Mouse (Mus musculus): ENCODE measurements at regions not wholly inside any gene's neighbourhood (a gene's known extent, or its start where the extent isn't known, plus 50 kb on each side); places are given as distances from the start of the nearest gene placed in this dataset.

DNA sequence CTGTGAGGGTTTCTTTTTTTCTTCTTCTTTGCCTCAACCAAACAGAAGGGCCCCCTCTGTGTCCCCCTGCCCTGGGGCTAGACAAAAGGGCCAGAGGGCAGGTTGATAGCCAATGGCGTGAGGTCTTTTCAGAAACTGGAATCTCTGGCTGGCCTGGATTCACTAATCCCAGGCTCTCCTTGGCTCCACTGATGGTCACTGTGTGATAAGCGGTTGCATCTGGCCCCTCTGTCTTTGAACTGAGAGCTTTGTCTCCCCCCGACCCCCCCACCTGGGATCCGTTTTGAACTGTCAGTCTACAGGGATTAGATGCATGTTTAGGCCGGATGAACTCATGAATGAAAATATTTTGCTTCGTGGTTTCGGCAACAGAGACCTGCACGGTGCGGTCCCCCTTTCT lies 112.6 kb upstream of the Pitx1 start:
- no peaks in the 10 kb centered on the region for H3K9me3 ChIP-seq (replicated peaks; ENCODE audit: insufficient read depth, low read length)
- TF ChIP-seq MXI1 (IDR thresholded peaks at IDR 0.05; ENCODE audit: low read depth, low read length) (no peak), RAD21 (IDR thresholded peaks at IDR 0.05; ENCODE audit: low read depth, low read length) (no peak), NELFE (IDR thresholded peaks at IDR 0.05; ENCODE audit: low read depth, low read length) (no peak), MYC (IDR thresholded peaks at IDR 0.05; ENCODE audit: low read depth, low read length) (no peak), CTCF (IDR thresholded peaks at IDR 0.05 in 2 of 3, conservative IDR thresholded peaks at IDR 0.05 in 1 of 3; ENCODE audit: control insufficient read depth in 1 of 3, insufficient read depth in 1 of 3, low read depth in 2 of 3, low read length in 3 of 3, poor library complexity in 1 of 3, severe bottlenecking in 1 of 3) (no peak), MYB (IDR thresholded peaks at IDR 0.05; ENCODE audit: low read depth, low read length) (no peak), MEF2A (IDR thresholded peaks at IDR 0.05; ENCODE audit: extremely low read depth, insufficient replicate concordance, low read depth, low read length, poor library complexity, severe bottlenecking) (no peak), SMC3 (IDR thresholded peaks at IDR 0.05; ENCODE audit: low read depth, low read length) (no peak), UBTF (IDR thresholded peaks at IDR 0.05; ENCODE audit: borderline replicate concordance, insufficient read depth, low read depth, low read length) (no peak), ZMIZ1 (IDR thresholded peaks at IDR 0.05; ENCODE audit: low read depth, low read length) (no peak), ZNF384 (IDR thresholded peaks at IDR 0.05; ENCODE audit: low read depth, low read length) (no peak)
- H3K36me3 ChIP-seq (ENCODE audit: control insufficient read depth in 1 of 2, insufficient read depth in 2 of 2, low read length in 2 of 2): no peaks in the 10 kb centered on the region
- H3K9ac ChIP-seq (ENCODE audit: control insufficient read depth, low read depth, low read length, poor library complexity, severe bottlenecking): no peak overlapping the region
- no peaks in the 10 kb centered on the region for H3K4me1 ChIP-seq (ENCODE audit: control insufficient read depth in 1 of 2, insufficient read depth in 2 of 2, low read length in 2 of 2)
- no peak for DNase-seq (ENCODE audit: low read depth, low spot score)
- no peaks in the 10 kb centered on the region for H3K27me3 ChIP-seq (ENCODE audit: control insufficient read depth in 1 of 2, insufficient read depth in 2 of 2, low read length in 2 of 2)
- H3K27ac ChIP-seq (ENCODE audit: control insufficient read depth, low read depth, low read length): no peak overlapping the region
- H3K79me2 ChIP-seq (ENCODE audit: control insufficient read depth, insufficient read depth, low read length, poor library complexity): no peaks in the 10 kb centered on the region
- no peak overlapping the region for H3K4me3 ChIP-seq (ENCODE audit: control insufficient read depth in 1 of 2, insufficient read depth in 1 of 2, low read depth in 2 of 2, low read length in 2 of 2)

DNA sequence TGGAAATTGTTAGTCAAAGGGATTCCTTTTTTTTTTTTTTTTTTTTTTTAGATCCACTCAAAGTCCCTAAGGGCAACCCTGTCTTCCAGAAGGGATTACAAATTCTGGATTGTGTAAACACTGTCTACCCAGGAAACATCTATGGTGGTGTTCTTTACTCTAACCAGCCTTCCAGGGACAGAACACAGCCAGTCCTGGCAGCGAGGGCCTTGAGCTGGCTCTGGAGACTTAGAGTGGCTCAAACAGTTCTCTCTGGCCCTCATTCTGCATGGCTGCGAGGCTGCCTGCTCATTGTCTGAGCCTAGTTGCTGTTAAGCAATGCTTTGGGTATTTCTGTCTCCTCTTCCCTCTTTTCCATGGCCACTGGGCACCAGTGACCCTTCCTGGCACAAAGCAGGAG lies 112.2 kb upstream of the Pitx1 start:
- Histone ChIP-seq H3K27ac (ENCODE audit: control insufficient read depth, low read depth, low read length) (no peak overlapping the region), H3K36me3 (ENCODE audit: control insufficient read depth in 1 of 2, insufficient read depth in 2 of 2, low read length in 2 of 2) (no peaks in the 10 kb centered on the region), H3K4me3 (ENCODE audit: control insufficient read depth in 1 of 2, insufficient read depth in 1 of 2, low read depth in 2 of 2, low read length in 2 of 2) (no peak overlapping the region), H3K79me2 (ENCODE audit: control insufficient read depth, insufficient read depth, low read length, poor library complexity) (no peaks in the 10 kb centered on the region), H3K27me3 (ENCODE audit: control insufficient read depth in 1 of 2, insufficient read depth in 2 of 2, low read length in 2 of 2) (no peaks in the 10 kb centered on the region), H3K4me1 (ENCODE audit: control insufficient read depth in 1 of 2, insufficient read depth in 2 of 2, low read length in 2 of 2) (no peaks in the 10 kb centered on the region), H3K9me3 (replicated peaks; ENCODE audit: insufficient read depth, low read length) (no peaks in the 10 kb centered on the region), H3K9ac (ENCODE audit: control insufficient read depth, low read depth, low read length, poor library complexity, severe bottlenecking) (no peak overlapping the region)
- no peak for TF ChIP-seq MYC (IDR thresholded peaks at IDR 0.05; ENCODE audit: low read depth, low read length)
- no peak for TF ChIP-seq RCOR1 (IDR thresholded peaks at IDR 0.05; ENCODE audit: low read depth, low read length)
- DNase-seq (ENCODE audit: low read depth, low spot score): no peak

- no peaks in the 10 kb centered on the region for H3K4me1 ChIP-seq (ENCODE audit: control insufficient read depth in 1 of 2, insufficient read depth in 2 of 2, low read length in 2 of 2)
- no peak overlapping the region for H3K4me3 ChIP-seq (ENCODE audit: control insufficient read depth in 1 of 2, insufficient read depth in 1 of 2, low read depth in 2 of 2, low read length in 2 of 2)
- no peaks in the 10 kb centered on the region for H3K36me3 ChIP-seq (ENCODE audit: control insufficient read depth in 1 of 2, insufficient read depth in 2 of 2, low read length in 2 of 2)
- no peaks in the 10 kb centered on the region for H3K27me3 ChIP-seq (ENCODE audit: control insufficient read depth in 1 of 2, insufficient read depth in 2 of 2, low read length in 2 of 2)
- TF ChIP-seq EP300 (IDR thresholded peaks at IDR 0.05; ENCODE audit: low read depth in 1 of 2, low read length in 2 of 2): no peak
- no peak for TF ChIP-seq CHD2 (IDR thresholded peaks at IDR 0.05; ENCODE audit: low read length)
- no peak for TF ChIP-seq JUND (IDR thresholded peaks at IDR 0.05; ENCODE audit: low read depth, low read length)
- no peak for TF ChIP-seq ZNF384 (IDR thresholded peaks at IDR 0.05; ENCODE audit: low read depth, low read length)
- no peak for TF ChIP-seq GABPA (IDR thresholded peaks at IDR 0.05; ENCODE audit: low read depth, low read length)
- no peak for TF ChIP-seq UBTF (IDR thresholded peaks at IDR 0.05; ENCODE audit: borderline replicate concordance, insufficient read depth, low read depth, low read length)
- TF ChIP-seq MEF2A (IDR thresholded peaks at IDR 0.05; ENCODE audit: extremely low read depth, insufficient replicate concordance, low read depth, low read length, poor library complexity, severe bottlenecking): no peak
- TF ChIP-seq MYB (IDR thresholded peaks at IDR 0.05; ENCODE audit: low read depth, low read length): no peak
- TF ChIP-seq GATA1 (IDR thresholded peaks at IDR 0.05; ENCODE audit: low read depth, low read length): no peak
- TF ChIP-seq BHLHE40 (IDR thresholded peaks at IDR 0.05; ENCODE audit: borderline replicate concordance, low read depth, low read length): no peak
- no peak for TF ChIP-seq TBP (IDR thresholded peaks at IDR 0.05; ENCODE audit: low read depth, low read length)
- TF ChIP-seq ZKSCAN1 (IDR thresholded peaks at IDR 0.05; ENCODE audit: low read depth, low read length): no peak
- no peak for TF ChIP-seq POLR2A (IDR thresholded peaks at IDR 0.05; ENCODE audit: control insufficient read depth in 1 of 2, insufficient read depth in 1 of 2, low read depth in 1 of 2, low read length in 2 of 2, poor library complexity in 1 of 2)
- no peak for TF ChIP-seq ELF1 (IDR thresholded peaks at IDR 0.05; ENCODE audit: low read depth, low read length)
- TF ChIP-seq TCF12 (IDR thresholded peaks at IDR 0.05; ENCODE audit: low read depth, low read length): no peak
- no peak for TF ChIP-seq ETS1 (IDR thresholded peaks at IDR 0.05; ENCODE audit: low read depth, low read length)
- no peaks in the 10 kb centered on the region for H3K9me3 ChIP-seq (replicated peaks; ENCODE audit: insufficient read depth, low read length)
- DNase-seq (ENCODE audit: low read depth, low spot score): no peak
- no peak overlapping the region for H3K27ac ChIP-seq (ENCODE audit: control insufficient read depth, low read depth, low read length)
- no peaks in the 10 kb centered on the region for H3K79me2 ChIP-seq (ENCODE audit: control insufficient read depth, insufficient read depth, low read length, poor library complexity)
- H3K9ac ChIP-seq (ENCODE audit: control insufficient read depth, low read depth, low read length, poor library complexity, severe bottlenecking): no peak overlapping the region
These were observed 101.4 kb upstream of the Pitx1 start for GRCm38 (mm10) chr13:55937417-55937816.
